Mouse (Mus musculus) heart, adult 10 weeks (tissue): ENCODE measurements around the gene Tbc1d10c. TPM values are rescaled to one million over a fixed set of nuclear protein-coding genes. Genes with fewer than 3 reads are reported as not detected.

ENCODE experiments used
- polyA plus RNA-seq: library from polyadenylated mRNA; stranded (reverse); fragments of 350-450 nt; fragmentation: Illumina TruSeq; extraction: RNeasy Lipid Tissue Mini Kit (QIAGEN cat#74804); gene quantifications from one replicate; pipeline ENCODE4 v1.2.3, GENCODE M21; 2014; ENCODE audit warnings: low read depth, low replicate concordance

Tbc1d10c gene
- polyA plus RNA-seq, result 22.6 TPM

GRCm38 (mm10) chr19:4190831-4191334 is at the start of gene Tbc1d10c:
TSS of gene Tbc1d10c (minus strand) at chr19:4191284.

DNA sequence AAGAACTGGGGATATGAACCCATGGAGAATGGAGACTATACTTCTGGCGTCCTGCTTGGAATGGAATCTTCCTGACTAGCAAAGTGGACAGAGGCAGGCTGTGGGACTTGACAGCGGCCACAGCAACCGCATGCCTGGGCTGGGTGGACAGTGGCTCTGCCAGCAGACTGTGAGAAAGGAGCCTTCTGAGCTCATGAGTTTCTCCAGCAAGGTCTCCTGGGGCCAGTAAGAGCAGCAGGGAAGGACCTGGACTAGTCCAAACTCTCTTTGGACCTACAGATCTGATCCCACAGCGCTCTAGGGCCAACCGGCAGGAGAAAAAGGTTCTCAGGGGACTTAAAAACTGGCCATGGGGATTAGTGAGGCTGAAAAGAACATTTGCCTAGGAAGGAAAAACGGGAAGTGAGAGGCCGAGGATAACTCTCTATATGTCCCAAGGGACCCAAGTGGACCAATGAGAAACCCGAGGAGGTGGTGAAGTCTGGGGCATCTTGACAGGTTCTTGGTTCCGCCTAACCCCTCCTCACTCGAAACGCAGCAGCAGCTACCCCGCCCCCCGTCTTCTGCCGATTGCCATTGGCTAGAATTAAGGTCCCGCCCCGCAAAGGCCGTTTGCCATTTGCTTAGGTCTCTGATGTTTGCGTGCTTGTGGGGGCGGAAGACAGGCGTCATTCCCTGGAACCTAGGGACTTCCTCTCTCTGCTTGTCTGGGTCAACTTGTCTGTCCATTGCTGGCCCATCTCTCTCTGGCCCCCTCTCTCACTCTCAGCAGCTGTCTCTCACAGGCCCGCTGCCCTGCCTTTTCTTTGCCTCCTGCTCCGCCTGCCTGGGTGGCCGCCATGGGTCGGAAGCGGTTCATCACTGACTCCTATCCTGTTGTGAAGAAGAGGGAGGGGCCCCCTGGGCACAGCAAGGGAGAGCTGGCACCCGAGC is 40.4 kb upstream of the Tbc1d10c start, which contains the start of gene Pold4:
TSS of gene Pold4 (plus strand) at position 647 of the 933 bp plus-strand sequence.

DNA sequence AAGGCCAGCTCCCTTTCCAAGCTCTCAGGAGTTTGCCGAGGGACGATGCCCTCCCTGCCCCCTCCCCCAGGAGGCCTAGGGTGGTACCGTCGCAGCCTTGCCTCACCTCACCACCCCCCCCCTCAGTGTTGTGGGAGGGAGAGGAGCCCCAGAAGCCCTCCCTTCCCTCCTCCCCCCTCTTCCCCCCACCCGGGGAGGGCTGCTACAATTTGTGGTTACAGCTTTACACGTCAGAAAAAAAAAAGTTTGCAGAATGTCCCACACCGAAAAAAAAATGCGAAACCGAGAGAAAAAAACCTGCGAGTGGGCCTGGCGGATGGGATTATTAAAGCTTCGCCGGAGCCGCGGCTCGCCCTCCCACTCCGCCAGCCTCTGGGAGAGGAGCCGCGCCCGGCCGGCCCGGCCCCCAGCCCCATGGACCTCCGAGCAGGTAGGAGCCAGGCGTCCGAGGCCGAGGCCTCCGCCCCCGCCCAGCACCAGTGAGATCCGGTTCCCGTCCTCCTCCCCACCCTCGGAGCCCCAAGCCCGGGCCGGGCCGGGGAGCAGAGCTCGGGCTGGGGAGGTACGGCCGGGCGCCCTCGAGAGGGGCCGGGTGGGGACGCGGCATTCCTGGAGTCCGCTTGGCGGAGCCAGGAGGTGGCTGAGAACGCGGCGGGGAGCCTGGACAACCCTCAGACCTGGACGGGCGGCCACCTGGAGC is 23.1 kb upstream of the Tbc1d10c start, which contains the start of the genes Clcf1 and AC109138.7:
TSS of gene Clcf1 (plus strand) at position 168 of the 700 bp plus-strand sequence.
TSS of gene AC109138.7 (plus strand) at position 287 of the 700 bp plus-strand sequence.

GRCm38 (mm10) chr19:4201291-4201909 is 10.3 kb upstream of the Tbc1d10c start, which contains the start of gene Rad9a:
TSS of gene Rad9a (minus strand) at chr19:4201662.

GRCm38 (mm10) chr19:4191528-4192250 is 605 bp upstream of the Tbc1d10c start, which contains the start of gene Ppp1ca:
TSS of gene Ppp1ca (plus strand) at chr19:4192065.

DNA sequence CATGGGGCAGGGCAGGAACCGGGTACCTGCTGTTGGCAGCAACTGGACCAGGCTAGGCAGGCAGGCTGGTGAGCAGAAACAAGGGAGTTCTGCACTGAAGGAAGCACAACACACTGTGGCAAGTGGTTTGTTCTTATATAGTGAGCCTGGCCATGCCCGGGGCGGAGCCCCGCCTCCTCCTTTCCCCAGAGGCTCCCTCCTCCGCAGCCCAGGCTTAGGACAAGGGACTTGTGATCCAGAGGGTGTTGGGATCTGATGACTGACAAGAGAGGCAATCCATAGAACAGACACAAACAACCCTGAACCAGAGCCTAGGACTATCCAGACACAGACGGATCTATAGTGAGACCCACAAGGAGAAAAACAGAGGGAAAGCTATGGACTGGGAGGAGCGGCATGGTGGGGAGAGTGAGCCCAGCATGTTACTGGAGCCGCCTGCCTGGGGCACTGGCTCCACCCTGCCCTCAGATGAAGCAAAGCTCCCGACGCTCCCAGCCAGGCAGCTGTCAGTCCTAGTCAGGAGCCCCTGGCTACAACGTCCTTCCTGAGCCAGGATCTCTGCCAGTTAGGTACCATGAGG is 15.6 kb downstream of the Tbc1d10c start, which contains the start of gene Carns1:
TSS of gene Carns1 (minus strand) at position 112 of the 580 bp plus-strand sequence.

GRCm38 (mm10) chr19:4162646-4163542 is 28.2 kb downstream of the Tbc1d10c start, which contains the start of gene Rps6kb2:
TSS of gene Rps6kb2 (minus strand) at chr19:4163354.

GRCm38 (mm10) chr19:4153232-4153654 is 37.8 kb downstream of the Tbc1d10c start, which contains the start of gene Ptprcap:
TSS of gene Ptprcap (plus strand) at chr19:4153604.

GRCm38 (mm10) chr19:4148491-4148806 is 42.6 kb downstream of the Tbc1d10c start, which contains the start of gene Coro1b:
TSS of gene Coro1b (plus strand) at chr19:4148619.

GRCm38 (mm10) chr19:4143759-4144268 is 47.3 kb downstream of the Tbc1d10c start, which contains the start of gene Cabp4:
TSS of gene Cabp4 (minus strand) at chr19:4144033.

DNA sequence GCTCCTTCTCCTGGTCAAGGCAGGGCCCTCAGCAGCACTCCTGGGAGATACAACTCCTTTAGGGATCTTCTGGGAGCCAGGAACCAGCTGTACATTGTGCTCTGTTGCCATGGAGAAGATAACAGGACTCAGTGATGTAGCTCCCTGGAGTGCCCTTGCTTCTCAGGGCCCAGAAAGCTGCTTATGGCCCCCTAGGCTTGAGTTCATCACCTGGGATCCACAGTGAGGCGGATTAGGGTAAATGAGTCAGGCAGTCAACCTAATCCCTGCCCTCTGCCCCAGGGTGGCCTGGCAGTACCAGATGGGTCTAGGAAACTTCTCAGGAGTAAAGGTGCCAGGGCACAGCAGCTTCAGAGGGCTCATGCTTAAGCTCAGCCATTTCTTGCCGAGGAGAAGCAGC is 51.6 kb downstream of the Tbc1d10c start, which contains the start of gene Gpr152:
TSS of gene Gpr152 (plus strand) at position 342 of the 400 bp plus-strand sequence.

Other genes starting within 250 kb of the Tbc1d10c start
- gene Aldh3b3, start 232.6 kb downstream of the Tbc1d10c start, polyA plus RNA-seq, result 2.3 TPM
- 0.37 TPM for gene Aldh3b2, start 219.0 kb downstream of the Tbc1d10c start, polyA plus RNA-seq
- 51.1 TPM for gene Acy3, start 204.7 kb downstream of the Tbc1d10c start, polyA plus RNA-seq
- gene Tbx10, start 198.5 kb downstream of the Tbc1d10c start, polyA plus RNA-seq, result not detected
- gene Nudt8, start 190.7 kb downstream of the Tbc1d10c start, polyA plus RNA-seq, result 167 TPM
- gene Gm49405, start 190.7 kb downstream of the Tbc1d10c start, polyA plus RNA-seq, result 9.5 TPM
- gene Doc2g, start 188.0 kb downstream of the Tbc1d10c start, polyA plus RNA-seq, result 265 TPM
- 979 TPM for gene Ndufv1, start 178.5 kb downstream of the Tbc1d10c start, polyA plus RNA-seq
- gene Gstp1, start 153.3 kb downstream of the Tbc1d10c start, polyA plus RNA-seq, result 343 TPM
- gene Gstp2, start 145.3 kb downstream of the Tbc1d10c start, polyA plus RNA-seq, result 33.1 TPM
- not detected for gene Gstp3, start 131.7 kb downstream of the Tbc1d10c start, polyA plus RNA-seq
- gene Cabp2, start 109.7 kb downstream of the Tbc1d10c start, polyA plus RNA-seq, result not detected
- gene Cdk2ap2, start 94.1 kb downstream of the Tbc1d10c start, polyA plus RNA-seq, result 40.5 TPM
- gene Pitpnm1, start 91.3 kb downstream of the Tbc1d10c start, polyA plus RNA-seq, result 21.9 TPM
- 71.4 TPM for gene Aip, start 65.4 kb downstream of the Tbc1d10c start, polyA plus RNA-seq
- not detected for gene Gpr152, start 51.5 kb downstream of the Tbc1d10c start, polyA plus RNA-seq
- not detected for gene Cabp4, start 47.3 kb downstream of the Tbc1d10c start, polyA plus RNA-seq
- 54.9 TPM for gene Coro1b, start 42.7 kb downstream of the Tbc1d10c start, polyA plus RNA-seq
- gene Ptprcap, start 37.7 kb downstream of the Tbc1d10c start, polyA plus RNA-seq, result 1.1 TPM
- gene Rps6kb2, start 27.9 kb downstream of the Tbc1d10c start, polyA plus RNA-seq, result 26.9 TPM
- 49.6 TPM for gene Carns1, start 15.8 kb downstream of the Tbc1d10c start, polyA plus RNA-seq
- 318 TPM for gene Ppp1ca, start 781 bp upstream of the Tbc1d10c start, polyA plus RNA-seq
- gene Rad9a, start 10.4 kb upstream of the Tbc1d10c start, polyA plus RNA-seq, result 6.4 TPM
- 3.0 TPM for gene Clcf1, start 23.0 kb upstream of the Tbc1d10c start, polyA plus RNA-seq
- gene AC109138.7, start 23.1 kb upstream of the Tbc1d10c start, polyA plus RNA-seq, result not detected
- gene Pold4, start 40.6 kb upstream of the Tbc1d10c start, polyA plus RNA-seq, result 21.7 TPM
- gene Ssh3, start 77.9 kb upstream of the Tbc1d10c start, polyA plus RNA-seq, result 11.7 TPM
- 0.97 TPM for gene Ankrd13d, start 91.9 kb upstream of the Tbc1d10c start, polyA plus RNA-seq
- gene Grk2, start 114.9 kb upstream of the Tbc1d10c start, polyA plus RNA-seq, result 50.7 TPM
- 33.8 TPM for gene Kdm2a, start 207.0 kb upstream of the Tbc1d10c start, polyA plus RNA-seq
- gene Rhod, start 248.1 kb upstream of the Tbc1d10c start, polyA plus RNA-seq, result 5.0 TPM